Mouse (Mus musculus): ENCODE measurements at regions not wholly inside any gene's neighbourhood (a gene's known extent, or its start where the extent isn't known, plus 50 kb on each side); places are given as distances from the start of the nearest gene placed in this dataset.

DNA sequence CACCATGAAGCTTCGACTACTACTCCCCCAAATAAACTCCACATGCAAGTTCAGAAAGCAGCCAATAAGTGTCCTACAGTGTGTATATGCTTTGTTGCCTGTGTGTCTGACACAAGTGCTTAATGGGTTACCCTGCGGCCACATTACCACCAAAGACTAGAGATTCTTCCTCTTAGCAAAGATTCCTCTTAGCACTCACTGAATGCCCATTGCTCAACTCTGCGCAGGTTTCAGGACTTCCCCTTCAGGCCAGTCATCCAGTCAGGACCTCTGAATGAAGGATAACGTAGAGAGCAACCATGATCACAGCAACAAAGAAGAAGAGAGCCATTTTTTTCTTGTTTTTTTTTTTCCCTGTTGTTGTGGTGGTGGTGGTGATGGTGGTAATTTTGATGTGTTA is 222.0 kb downstream of the Rpl36a-ps1 start:
- WGBS = 88% methylated on average over 4 of the region's 4 CpGs
- H3K4me1 ChIP-seq (ENCODE audit: control insufficient read depth, insufficient read depth, low read depth, low read length) = no peaks in the 10 kb centered on the region
- no peak overlapping the region for H3K27ac ChIP-seq (ENCODE audit: low read depth, low read length)
- no peak for ATAC-seq
- H3K4me3 ChIP-seq (ENCODE audit: low read length) = no peak overlapping the region
- no peaks in the 10 kb centered on the region for H3K36me3 ChIP-seq (ENCODE audit: control insufficient read depth, insufficient read depth, low read length)
- H3K27me3 ChIP-seq (replicated peaks; ENCODE audit: control insufficient read depth, insufficient read depth, low read length) = no peaks in the 10 kb centered on the region
- no peaks in the 10 kb centered on the region for H3K9me3 ChIP-seq (ENCODE audit: control insufficient read depth, low read length)
- H3K4me2 ChIP-seq (ENCODE audit: low read length) = no peak overlapping the region
- no peak overlapping the region for H3K9ac ChIP-seq (ENCODE audit: low read depth, low read length)

DNA sequence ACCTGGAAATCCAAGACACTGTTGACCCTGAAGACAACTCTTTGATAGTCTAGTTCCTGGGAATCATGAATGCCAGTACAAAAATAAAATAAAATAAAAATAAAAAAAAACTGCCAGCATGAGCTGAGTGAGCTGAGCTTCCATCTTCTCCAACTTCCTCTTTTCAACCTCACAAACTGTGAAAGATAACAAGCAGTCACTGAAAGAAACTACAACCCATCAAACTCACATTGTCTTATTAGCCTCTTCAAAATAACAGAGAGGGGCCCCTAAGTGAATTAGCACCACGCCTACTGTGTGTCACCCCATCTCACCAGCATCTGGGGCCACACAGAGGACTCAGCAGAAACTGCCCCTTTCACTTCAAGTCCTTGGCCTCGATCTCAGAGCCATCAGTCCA is 225.3 kb downstream of the Rpl36a-ps1 start:
- Histone ChIP-seq H3K4me2 (ENCODE audit: low read length) (no peak overlapping the region), H3K27me3 (replicated peaks; ENCODE audit: control insufficient read depth, insufficient read depth, low read length) (no peaks in the 10 kb centered on the region), H3K9ac (ENCODE audit: low read depth, low read length) (no peak overlapping the region), H3K27ac (ENCODE audit: low read depth, low read length) (no peak overlapping the region), H3K36me3 (ENCODE audit: control insufficient read depth, insufficient read depth, low read length) (no peaks in the 10 kb centered on the region), H3K4me3 (ENCODE audit: low read length) (no peak overlapping the region), H3K4me1 (ENCODE audit: control insufficient read depth, insufficient read depth, low read depth, low read length) (no peaks in the 10 kb centered on the region), H3K9me3 (ENCODE audit: control insufficient read depth, low read length) (no peaks in the 10 kb centered on the region)
- WGBS = 90% methylated on average over 2 of the region's 2 CpGs
- ATAC-seq = no peak

GRCm38 (mm10) chr14:98767481-98767880 is 226.6 kb downstream of the Rpl36a-ps1 start:
- Histone ChIP-seq H3K36me3 (ENCODE audit: control insufficient read depth, insufficient read depth, low read length) (no peaks in the 10 kb centered on the region), H3K27me3 (replicated peaks; ENCODE audit: control insufficient read depth, insufficient read depth, low read length) (no peaks in the 10 kb centered on the region), H3K9me3 (ENCODE audit: control insufficient read depth, low read length) (no peaks in the 10 kb centered on the region), H3K4me1 (ENCODE audit: control insufficient read depth, insufficient read depth, low read depth, low read length) (no peaks in the 10 kb centered on the region), H3K9ac (ENCODE audit: low read depth, low read length) (no peak overlapping the region), H3K4me2 (ENCODE audit: low read length) (no peak overlapping the region), H3K27ac (ENCODE audit: low read depth, low read length) (no peak overlapping the region), H3K4me3 (ENCODE audit: low read length) (no peak overlapping the region)
- WGBS = 91% methylated on average over 7 of the region's 7 CpGs
- ATAC-seq = no peak

GRCm38 (mm10) chr14:98765358-98765757 is 228.8 kb downstream of the Rpl36a-ps1 start:
- no peak overlapping the region for H3K9ac ChIP-seq (ENCODE audit: low read depth, low read length)
- H3K9me3 ChIP-seq (ENCODE audit: control insufficient read depth, low read length) = no peaks in the 10 kb centered on the region
- H3K4me2 ChIP-seq (ENCODE audit: low read length) = no peak overlapping the region
- H3K27me3 ChIP-seq (replicated peaks; ENCODE audit: control insufficient read depth, insufficient read depth, low read length) = no peaks in the 10 kb centered on the region
- H3K27ac ChIP-seq (ENCODE audit: low read depth, low read length) = no peak overlapping the region
- no peak for ATAC-seq
- no peaks in the 10 kb centered on the region for H3K4me1 ChIP-seq (ENCODE audit: control insufficient read depth, insufficient read depth, low read depth, low read length)
- no peak overlapping the region for H3K4me3 ChIP-seq (ENCODE audit: low read length)
- no peaks in the 10 kb centered on the region for H3K36me3 ChIP-seq (ENCODE audit: control insufficient read depth, insufficient read depth, low read length)

DNA sequence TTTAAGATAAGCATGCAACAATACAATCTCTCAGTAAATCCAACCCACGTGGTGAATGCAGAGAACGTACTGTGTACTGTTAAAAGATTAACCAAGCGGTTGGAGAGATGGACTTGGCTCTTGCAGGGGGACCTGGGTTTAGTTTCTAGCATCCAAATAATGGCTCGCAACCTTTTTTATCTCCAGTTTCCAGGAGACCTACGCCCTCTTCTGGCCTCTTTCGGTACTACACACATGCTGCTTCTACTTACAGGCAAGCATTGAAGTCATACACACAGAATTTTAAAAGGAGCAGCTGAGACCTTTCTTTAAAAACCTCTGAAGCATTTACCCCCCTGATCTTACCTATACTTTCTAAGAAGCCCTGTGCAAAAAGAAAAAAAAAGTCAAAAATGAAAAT is 243.4 kb downstream of the Rpl36a-ps1 start:
- ATAC-seq = no peak
- no peak overlapping the region for H3K4me3 ChIP-seq (ENCODE audit: low read length)
- H3K9ac ChIP-seq (ENCODE audit: low read depth, low read length) = no peak overlapping the region
- H3K4me1 ChIP-seq (ENCODE audit: control insufficient read depth, insufficient read depth, low read depth, low read length) = no peaks in the 10 kb centered on the region
- 92% methylated on average over 6 of the region's 6 CpGs for WGBS
- H3K4me2 ChIP-seq (ENCODE audit: low read length) = no peak overlapping the region
- H3K36me3 ChIP-seq (ENCODE audit: control insufficient read depth, insufficient read depth, low read length) = no peaks in the 10 kb centered on the region
- no peaks in the 10 kb centered on the region for H3K27me3 ChIP-seq (replicated peaks; ENCODE audit: control insufficient read depth, insufficient read depth, low read length)
- H3K9me3 ChIP-seq (ENCODE audit: control insufficient read depth, low read length) = no peaks in the 10 kb centered on the region
- no peak overlapping the region for H3K27ac ChIP-seq (ENCODE audit: low read depth, low read length)

DNA sequence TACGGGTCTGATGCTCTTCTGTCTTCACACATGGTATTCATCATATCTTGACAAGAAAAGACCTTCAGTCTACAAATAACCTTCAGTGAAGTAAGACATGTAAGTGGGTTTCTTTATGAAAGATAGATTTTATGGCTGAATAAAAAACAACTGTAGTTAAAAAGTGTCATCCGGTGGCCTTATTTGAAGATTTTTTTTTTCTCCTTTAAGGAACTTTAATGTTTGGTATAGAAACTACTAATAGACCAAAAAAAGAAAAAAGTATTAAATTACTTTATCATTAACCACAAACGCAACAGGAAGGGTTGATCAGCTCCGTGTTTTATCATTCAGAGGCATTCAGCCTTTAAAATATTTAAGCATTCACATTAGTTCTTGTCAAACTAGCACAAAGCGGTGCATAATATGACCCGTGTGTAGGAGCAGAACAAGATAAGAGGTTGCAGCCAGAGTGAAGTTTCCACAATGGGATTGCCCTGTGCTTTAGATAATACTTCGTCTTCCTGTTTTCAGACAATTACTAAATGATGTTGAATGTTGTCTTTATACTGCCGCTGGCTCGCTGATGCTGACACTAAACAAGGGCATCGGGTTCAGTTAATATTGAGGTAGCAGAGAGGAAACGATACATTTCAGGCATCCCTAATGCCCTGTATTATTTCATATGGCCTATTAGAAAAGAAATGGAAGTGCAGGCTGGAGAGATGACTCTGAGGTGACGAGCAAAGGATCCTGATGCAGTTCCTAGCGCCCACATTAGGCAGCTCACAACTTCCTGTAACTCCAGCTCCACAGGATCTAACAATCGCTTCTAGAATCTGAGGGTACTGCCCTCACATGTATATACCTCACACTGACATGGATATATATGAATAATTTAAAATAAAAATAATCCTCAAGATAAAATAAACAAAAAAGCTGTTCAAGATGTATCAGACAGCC is 244.8 kb downstream of the Rpl36a-ps1 start:
- H3K36me3 ChIP-seq (ENCODE audit: control insufficient read depth, insufficient read depth, low read length) = no peaks in the 10 kb centered on the region
- H3K9ac ChIP-seq (ENCODE audit: low read depth, low read length) = no peak overlapping the region
- H3K4me3 ChIP-seq (ENCODE audit: low read length) = no peak overlapping the region
- H3K9me3 ChIP-seq (ENCODE audit: control insufficient read depth, low read length) = no peaks in the 10 kb centered on the region
- H3K4me1 ChIP-seq (ENCODE audit: control insufficient read depth, insufficient read depth, low read depth, low read length) = no peaks in the 10 kb centered on the region
- no peak for ATAC-seq
- no peak overlapping the region for H3K4me2 ChIP-seq (ENCODE audit: low read length)
- H3K27ac ChIP-seq (ENCODE audit: low read depth, low read length) = no peak overlapping the region
- H3K27me3 ChIP-seq (replicated peaks; ENCODE audit: control insufficient read depth, insufficient read depth, low read length) = no peaks in the 10 kb centered on the region
- WGBS = 80% methylated on average over 14 of the region's 14 CpGs

DNA sequence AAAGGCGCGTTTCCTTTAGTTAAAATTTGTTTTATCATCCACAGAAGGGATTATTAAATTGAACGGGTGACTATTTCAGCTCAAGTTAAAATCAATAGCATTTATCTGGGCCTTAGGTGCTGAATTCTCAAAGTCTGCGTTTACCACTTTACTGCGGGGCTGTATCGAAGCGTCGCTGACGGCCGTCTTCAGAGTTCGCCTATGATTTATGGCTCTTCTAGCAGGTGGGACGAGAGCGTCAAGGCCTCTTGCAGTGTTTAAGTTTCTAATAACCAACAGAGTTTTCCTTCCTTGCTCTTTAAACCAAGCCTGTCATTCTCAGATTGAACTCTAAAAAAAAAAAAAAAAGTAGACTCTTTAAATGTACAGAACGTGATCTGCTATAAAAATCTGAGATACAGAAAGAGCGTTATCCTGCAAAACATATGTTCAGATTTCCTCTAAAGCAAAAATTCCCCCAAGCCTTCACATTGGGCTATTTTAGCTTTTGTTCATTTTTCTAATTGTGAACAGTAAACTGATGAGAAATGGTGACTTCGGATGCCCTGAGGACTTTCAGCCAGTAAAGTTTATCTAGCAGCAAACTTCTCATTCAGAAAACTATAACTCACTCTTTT is 246.9 kb downstream of the Rpl36a-ps1 start:
- Histone ChIP-seq H3K9ac (ENCODE audit: low read depth, low read length) (no peak overlapping the region), H3K4me3 (ENCODE audit: low read length) (no peak overlapping the region), H3K4me2 (ENCODE audit: low read length) (no peak overlapping the region), H3K9me3 (ENCODE audit: control insufficient read depth, low read length) (no peaks in the 10 kb centered on the region), H3K27me3 (replicated peaks; ENCODE audit: control insufficient read depth, insufficient read depth, low read length) (no peaks in the 10 kb centered on the region), H3K36me3 (ENCODE audit: control insufficient read depth, insufficient read depth, low read length) (no peaks in the 10 kb centered on the region), H3K4me1 (ENCODE audit: control insufficient read depth, insufficient read depth, low read depth, low read length) (no peaks in the 10 kb centered on the region), H3K27ac (ENCODE audit: low read depth, low read length) (no peak overlapping the region)
- WGBS = 71% methylated on average over 16 of the region's 16 CpGs
- ATAC-seq = no peak

DNA sequence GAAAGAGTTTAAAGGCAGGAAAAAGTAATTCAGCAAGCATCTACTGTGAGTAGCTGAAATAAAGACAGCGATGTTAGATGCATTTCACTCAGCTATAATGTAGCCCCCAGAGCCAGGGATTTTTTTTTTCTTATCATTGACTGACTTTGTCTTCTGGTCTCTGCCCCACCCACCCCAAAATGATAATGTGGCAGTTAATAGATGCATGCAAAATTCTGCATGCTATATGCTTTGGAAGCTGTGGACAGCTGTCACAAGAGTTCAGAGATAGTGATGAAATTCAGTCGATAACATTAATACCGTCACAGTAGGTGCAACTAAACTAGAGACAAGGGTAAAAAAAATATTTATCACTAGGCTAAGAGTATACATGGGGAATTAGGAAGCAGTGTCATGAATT is 263.7 kb downstream of the Rpl36a-ps1 start:
- Histone ChIP-seq H3K27me3 (replicated peaks; ENCODE audit: control insufficient read depth, insufficient read depth, low read length) (no peaks in the 10 kb centered on the region), H3K27ac (ENCODE audit: low read depth, low read length) (no peak overlapping the region), H3K9me3 (ENCODE audit: control insufficient read depth, low read length) (no peaks in the 10 kb centered on the region), H3K9ac (ENCODE audit: low read depth, low read length) (no peak overlapping the region), H3K4me1 (ENCODE audit: control insufficient read depth, insufficient read depth, low read depth, low read length) (no peaks in the 10 kb centered on the region), H3K4me2 (ENCODE audit: low read length) (no peak overlapping the region), H3K36me3 (ENCODE audit: control insufficient read depth, insufficient read depth, low read length) (no peaks in the 10 kb centered on the region), H3K4me3 (ENCODE audit: low read length) (no peak overlapping the region)
- no peak for ATAC-seq
- WGBS = 93% methylated on average over 3 of the region's 3 CpGs

DNA sequence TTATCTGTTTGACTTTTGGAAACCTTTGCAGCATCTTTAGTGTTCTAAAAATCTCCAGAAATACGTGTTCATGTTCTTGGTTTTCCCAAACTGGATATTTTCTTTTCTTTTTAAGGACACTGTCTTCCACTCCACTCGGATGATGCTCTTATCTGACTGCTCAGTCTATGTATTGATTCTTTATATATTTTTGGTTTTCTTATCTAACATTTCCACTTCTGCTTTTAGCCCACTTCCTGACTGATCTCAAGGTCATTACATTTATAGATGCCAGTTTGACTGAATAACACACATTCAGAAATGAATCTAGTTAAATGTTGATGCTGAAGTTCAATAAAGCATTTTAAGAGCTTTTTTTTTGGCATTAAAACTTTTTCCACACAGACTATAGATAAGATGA is 265.3 kb downstream of the Rpl36a-ps1 start:
- ATAC-seq = no peak
- no peaks in the 10 kb centered on the region for H3K27me3 ChIP-seq (replicated peaks; ENCODE audit: control insufficient read depth, insufficient read depth, low read length)
- no peak overlapping the region for H3K4me3 ChIP-seq (ENCODE audit: low read length)
- H3K9ac ChIP-seq (ENCODE audit: low read depth, low read length) = no peak overlapping the region
- no peak overlapping the region for H3K4me2 ChIP-seq (ENCODE audit: low read length)
- H3K9me3 ChIP-seq (ENCODE audit: control insufficient read depth, low read length) = no peaks in the 10 kb centered on the region
- no peaks in the 10 kb centered on the region for H3K36me3 ChIP-seq (ENCODE audit: control insufficient read depth, insufficient read depth, low read length)
- no peak overlapping the region for H3K27ac ChIP-seq (ENCODE audit: low read depth, low read length)
- H3K4me1 ChIP-seq (ENCODE audit: control insufficient read depth, insufficient read depth, low read depth, low read length) = no peaks in the 10 kb centered on the region
- 80% methylated on average over 2 of the region's 2 CpGs for WGBS
